Mouse (Mus musculus) spleen, adult 2 months (tissue): ENCODE results near the gene Kdm7a. TPM values are rescaled to one million over a fixed set of nuclear protein-coding genes. Genes with fewer than 3 reads are reported as not detected.

ENCODE experiments used
- DNase-seq, 2 experiments: peaks; one replicate each; pipeline versions ENCODE4 v3.0.0 to v3.0.0-alpha.2; 2012 to 2021; ENCODE audit warnings: low spot score in 2 of 2, low read depth in 1 of 2
- H3K27ac ChIP-seq: fragments of 200-500 bp; 2 replicates; pipeline ENCODE4 v1.5.1; 2012; ENCODE audit warnings: low read length, inconsistent platforms; ENCODE audit not compliant: insufficient read depth
- H3K27me3 ChIP-seq: fragments of 200-500 bp; 2 replicates; pipeline ENCODE4 v1.6.1; 2012; ENCODE audit warnings: mild to moderate bottlenecking, moderate library complexity, low read length, inconsistent platforms; ENCODE audit not compliant: control insufficient read depth, insufficient read depth
- H3K36me3 ChIP-seq: fragments of 200-500 bp; 2 replicates; pipeline ENCODE4 v1.6.1; 2012; ENCODE audit warnings: mild to moderate bottlenecking, low read length, inconsistent platforms; ENCODE audit not compliant: control insufficient read depth, insufficient read depth
- H3K4me1 ChIP-seq: fragments of 200-500 bp; 2 replicates; pipeline ENCODE4 v1.6.1; 2011; ENCODE audit warnings: inconsistent platforms; ENCODE audit not compliant: control insufficient read depth, insufficient read depth, insufficient read length
- H3K4me3 ChIP-seq: fragments of 200-500 bp; 2 replicates; pipeline ENCODE4 v1.5.1; 2011; ENCODE audit warnings: mild to moderate bottlenecking, inconsistent platforms; ENCODE audit not compliant: insufficient read depth, insufficient read length; ENCODE audit errors: extremely low read depth
- CTCF ChIP-seq: fragments of 200-500 bp; IDR thresholded peaks from 2 replicates; pipeline ENCODE4 v1.5.1; 2011; ENCODE audit warnings: mild to moderate bottlenecking, inconsistent platforms; ENCODE audit not compliant: insufficient read depth, insufficient read length, insufficient replicate concordance; ENCODE audit errors: extremely low read depth
- POLR2A ChIP-seq: fragments of 200-500 bp; IDR thresholded peaks from 2 replicates; pipeline ENCODE4 v1.6.1; 2011; ENCODE audit warnings: low read depth, low read length, inconsistent platforms
- WGBS: fragments of 180-500 bp; shearing (Covaris S2); methylation state at CpG from one replicate; pipeline ENCODE4 v1.1.7; 2018; 5-methylcytosine and 5-hydroxymethylcytosine counted together
- polyA plus RNA-seq: library from polyadenylated mRNA; depleted of rRNA; stranded (reverse); fragments of >200 nt; gene quantifications from 2 replicates; pipeline ENCODE4 v1.2.3, GENCODE M21; 2012

The Kdm7a gene
- polyA plus RNA-seq, 1 experiment = 4.5 TPM

GRCm38 (mm10) chr6:39205650-39206580 is 674 bp downstream of the Kdm7a start:
- peak in 1 of 2 experiments; percentile 53 for DNase-seq
- TF ChIP-seq POLR2A (no peak), CTCF (no peak)
- Histone ChIP-seq H3K27me3 (no peaks in the 10 kb centered on the region), H3K36me3 (no peaks in the 10 kb centered on the region), H3K4me1 (peaks cover 6% of the 10 kb centered on the region), H3K4me3 (peak overlapping the region; percentile 99), H3K27ac (peak overlapping the region; percentile 99)
- 1% methylated on average over 112 of the region's 121 CpGs for WGBS

DNA sequence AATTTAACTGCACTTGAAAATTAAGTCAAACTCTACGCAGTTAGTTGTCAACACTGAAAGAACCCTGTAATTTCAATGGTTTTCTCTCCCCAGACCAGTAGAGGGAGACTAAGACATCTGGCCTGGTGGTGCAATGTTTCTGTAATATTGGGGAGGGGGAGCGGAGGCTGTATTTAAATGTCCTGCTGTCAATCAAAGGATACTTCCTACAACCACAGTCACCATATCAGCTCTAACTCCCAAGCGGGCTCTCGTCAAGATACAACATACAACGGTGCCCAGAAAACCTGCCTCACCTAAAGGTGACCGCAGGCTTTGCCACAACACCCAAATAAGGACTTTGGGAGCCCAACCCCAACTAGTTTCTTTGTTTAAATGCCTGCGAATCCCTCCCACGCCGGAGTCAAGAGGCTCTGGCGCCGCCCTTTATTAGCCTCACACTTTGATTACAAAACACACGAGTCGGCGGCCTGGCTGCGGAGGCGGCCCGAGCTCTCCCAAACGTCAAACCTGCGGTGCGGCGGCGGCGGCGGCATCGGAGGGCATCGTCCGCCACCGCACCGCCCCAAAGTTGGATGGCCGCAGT is 1.4 kb downstream of the Kdm7a start:
- TF ChIP-seq CTCF (peak; percentile 15; the same call in 1 of the 2 replicates), POLR2A (peak; percentile 46)
- WGBS = under 1% methylated on average over 30 of the region's 30 CpGs

GRCm38 (mm10) chr6:39204444-39204843 is 2.1 kb downstream of the Kdm7a start:
- H3K4me3 ChIP-seq = no peak overlapping the region
- WGBS = 65% methylated on average over 4 of the region's 4 CpGs

More for the DNA sequence above, 1.4 kb downstream of the Kdm7a start:
- H3K27me3 ChIP-seq = no peaks in the 10 kb centered on the region
- peak; percentile 77 to 86 for DNase-seq
- peak overlapping the region; percentile 99 for H3K27ac ChIP-seq
- peak overlapping the region; percentile 99 for H3K4me3 ChIP-seq
- peaks cover 6% of the 10 kb centered on the region for H3K4me1 ChIP-seq
- no peaks in the 10 kb centered on the region for H3K36me3 ChIP-seq

GRCm38 (mm10) chr6:39203236-39203635 is 3.4 kb downstream of the Kdm7a start:
- Histone ChIP-seq H3K4me3 (no peak overlapping the region), H3K36me3 (no peaks in the 10 kb centered on the region), H3K4me1 (peaks cover 6% of the 10 kb centered on the region), H3K27ac (no peak overlapping the region), H3K27me3 (no peaks in the 10 kb centered on the region)
- DNase-seq = no peak
- TF ChIP-seq CTCF = no peak
- no peak for TF ChIP-seq POLR2A
- 75% methylated on average over 4 of the region's 4 CpGs for WGBS

More at GRCm38 (mm10) chr6:39204444-39204843, 2.1 kb downstream of the Kdm7a start:
- no peaks in the 10 kb centered on the region for H3K27me3 ChIP-seq
- peaks cover 6% of the 10 kb centered on the region for H3K4me1 ChIP-seq
- TF ChIP-seq POLR2A = no peak
- TF ChIP-seq CTCF = no peak
- no peak for DNase-seq
- H3K27ac ChIP-seq = no peak overlapping the region
- H3K36me3 ChIP-seq = no peaks in the 10 kb centered on the region

- 94% methylated on average over 5 of the region's 5 CpGs for WGBS
- H3K36me3 ChIP-seq = peaks cover 3% of the 10 kb centered on the region; the same call in 1 of the 2 replicates
- TF ChIP-seq POLR2A (no peak), CTCF (no peak)
- peaks cover 2% of the 10 kb centered on the region; the same call in 1 of the 2 replicates for H3K4me1 ChIP-seq
- no peak overlapping the region for H3K27ac ChIP-seq
- H3K27me3 ChIP-seq = no peaks in the 10 kb centered on the region
- no peak for DNase-seq
- H3K4me3 ChIP-seq = no peak overlapping the region
Measured at GRCm38 (mm10) chr6:39193006-39193405, 13.6 kb downstream of the Kdm7a start.

- no peak overlapping the region for H3K4me3 ChIP-seq
- no peak for DNase-seq
- 88% methylated on average over 2 of the region's 2 CpGs for WGBS
- H3K4me1 ChIP-seq = no peaks in the 10 kb centered on the region; the same call in 1 of the 2 replicates
- H3K27me3 ChIP-seq = no peaks in the 10 kb centered on the region
- no peak overlapping the region for H3K27ac ChIP-seq
- peaks cover 3% of the 10 kb centered on the region; the same call in 1 of the 2 replicates for H3K36me3 ChIP-seq
- TF ChIP-seq POLR2A = no peak
- TF ChIP-seq CTCF = no peak
Measured at GRCm38 (mm10) chr6:39191518-39191917, 15.1 kb downstream of the Kdm7a start.
